Mouse (Mus musculus): Measurements from ENCODE around the gene Fbxl3.
A peak's percentile ranks its signal among the peaks of the same experiment; 100 is the strongest.

The Fbxl3 gene

GRCm38 (mm10) chr14:103085840-103086533, 13.4 kb downstream of the Fbxl3 start:
- no peak for ATAC-seq (ENCODE audit: low TSS enrichment)

GRCm38 (mm10) chr14:103079209-103079977, 20.0 kb downstream of the Fbxl3 start:
- peak; percentile 82 for ATAC-seq (ENCODE audit: low TSS enrichment)

- ATAC-seq (ENCODE audit: low TSS enrichment) = peak; percentile 39; the same call in 1 of the 2 replicates
Observed at GRCm38 (mm10) chr14:103078006-103078912, 21.1 kb downstream of the Fbxl3 start.

- no peak for ATAC-seq (ENCODE audit: low TSS enrichment)
Observed at GRCm38 (mm10) chr14:103077272-103078005, 21.9 kb downstream of the Fbxl3 start.

GRCm38 (mm10) chr14:103075166-103075565, 24.2 kb downstream of the Fbxl3 start:
- ATAC-seq (ENCODE audit: low TSS enrichment) = no peak

GRCm38 (mm10) chr14:103073825-103074224, 25.5 kb downstream of the Fbxl3 start:
- ATAC-seq (ENCODE audit: low TSS enrichment) = no peak

GRCm38 (mm10) chr14:103072731-103073130, 26.6 kb downstream of the Fbxl3 start:
- no peak for ATAC-seq (ENCODE audit: low TSS enrichment)

GRCm38 (mm10) chr14:103071471-103071870, 27.9 kb downstream of the Fbxl3 start:
- ATAC-seq (ENCODE audit: low TSS enrichment) = no peak

GRCm38 (mm10) chr14:103070790-103071189, 28.6 kb downstream of the Fbxl3 start:
- ATAC-seq (ENCODE audit: low TSS enrichment) = peak; percentile 8

- peak; percentile 88 for ATAC-seq (ENCODE audit: low TSS enrichment)
Observed at GRCm38 (mm10) chr14:103069864-103070611, 29.3 kb downstream of the Fbxl3 start, which contains the start of gene Cln5. TSS of gene Cln5 (plus strand) at chr14:103070216.

- ATAC-seq (ENCODE audit: low TSS enrichment) = peak; percentile 25
Observed at GRCm38 (mm10) chr14:103069465-103069863, 29.9 kb downstream of the Fbxl3 start.

- peak; percentile 31; the same call in 1 of the 2 replicates for ATAC-seq (ENCODE audit: low TSS enrichment)
Observed at GRCm38 (mm10) chr14:103065294-103066167, 33.8 kb downstream of the Fbxl3 start.

- ATAC-seq (ENCODE audit: low TSS enrichment) = no peak
Observed at GRCm38 (mm10) chr14:103059495-103059894, 39.9 kb downstream of the Fbxl3 start.

- no peak; the same call in 1 of the 2 replicates for ATAC-seq (ENCODE audit: low TSS enrichment)
Observed at GRCm38 (mm10) chr14:103058998-103059397, 40.4 kb downstream of the Fbxl3 start.

- no peak for ATAC-seq (ENCODE audit: low TSS enrichment)
Observed at GRCm38 (mm10) chr14:103056601-103057000, 42.8 kb downstream of the Fbxl3 start.

GRCm38 (mm10) chr14:103054731-103055130, 44.6 kb downstream of the Fbxl3 start:
- no peak for ATAC-seq (ENCODE audit: low TSS enrichment)

- ATAC-seq (ENCODE audit: low TSS enrichment) = peak; percentile 98
Observed at GRCm38 (mm10) chr14:103051159-103051769, 48.1 kb downstream of the Fbxl3 start.

GRCm38 (mm10) chr14:103048292-103049086, 50.9 kb downstream of the Fbxl3 start:
- ATAC-seq (ENCODE audit: low TSS enrichment) = no peak
